Mouse (Mus musculus) heart, embryonic 13.5 days (tissue): ENCODE results near the gene Snurf. TPM values are rescaled to one million over a fixed set of nuclear protein-coding genes. Genes with fewer than 3 reads are reported as not detected.

Source experiments
- ATAC-seq: fragments of 200-750 bp; cut with Nextera tagmentation; 2 replicates; pipeline ENCODE4 v1.8.0; 2017; ENCODE audit warnings: moderate TSS enrichment; ENCODE audit not compliant: insufficient number of reproducible peaks, low FRiP score, low TSS enrichment; ENCODE audit errors: extremely low read depth
- H3K27ac ChIP-seq: fragments of 300-500 bp; sonication (generic); replicated peaks from 2 replicates; pipeline ENCODE4 v1.5.1; 2015; ENCODE audit warnings: moderate library complexity, mild to moderate bottlenecking, inconsistent platforms
- H3K27me3 ChIP-seq: fragments of 300-500 bp; sonication (generic); replicated peaks from 2 replicates; pipeline ENCODE4 v1.6.1; 2015; ENCODE audit warnings: mild to moderate bottlenecking, inconsistent platforms
- H3K36me3 ChIP-seq: fragments of 300-500 bp; sonication (generic); 2 replicates; pipeline ENCODE4 v1.6.1; 2015; ENCODE audit warnings: mild to moderate bottlenecking, inconsistent platforms
- H3K4me1 ChIP-seq: fragments of 300-500 bp; sonication (generic); 2 replicates; pipeline ENCODE4 v1.6.1; 2015; ENCODE audit warnings: inconsistent platforms
- H3K4me2 ChIP-seq: fragments of 300-500 bp; sonication (generic); 2 replicates; pipeline ENCODE4 v1.6.1; 2015; ENCODE audit warnings: inconsistent platforms, mild to moderate bottlenecking, moderate library complexity
- H3K4me3 ChIP-seq: fragments of 300-500 bp; sonication (generic); 2 replicates; pipeline ENCODE4 v1.5.1; 2015; ENCODE audit warnings: moderate library complexity, mild to moderate bottlenecking, inconsistent platforms
- H3K9ac ChIP-seq: fragments of 300-500 bp; sonication (generic); 2 replicates; pipeline ENCODE4 v1.6.1; 2015; ENCODE audit warnings: inconsistent platforms, mild to moderate bottlenecking, moderate library complexity
- H3K9me3 ChIP-seq: fragments of 300-500 bp; sonication (generic); 2 replicates; pipeline ENCODE4 v1.6.1; 2016; ENCODE audit warnings: inconsistent platforms
- WGBS: fragments of 180-500 bp; shearing (Covaris S2); methylation state at CpG from one replicate; pipeline ENCODE4 v1.1.7; 2015; ENCODE audit warnings: mixed read lengths; 5-methylcytosine and 5-hydroxymethylcytosine counted together
- polyA plus RNA-seq: library from polyadenylated mRNA; unstranded; fragments of >200 nt; fragmentation: Nextera tagmentation; extraction: Ambion mirVana; gene quantifications from 2 replicates; pipeline ENCODE4 v1.2.1, GENCODE M21; 2015

Snurf gene
- 43.0 and 50.4 TPM in 2 replicates for polyA plus RNA-seq

DNA sequence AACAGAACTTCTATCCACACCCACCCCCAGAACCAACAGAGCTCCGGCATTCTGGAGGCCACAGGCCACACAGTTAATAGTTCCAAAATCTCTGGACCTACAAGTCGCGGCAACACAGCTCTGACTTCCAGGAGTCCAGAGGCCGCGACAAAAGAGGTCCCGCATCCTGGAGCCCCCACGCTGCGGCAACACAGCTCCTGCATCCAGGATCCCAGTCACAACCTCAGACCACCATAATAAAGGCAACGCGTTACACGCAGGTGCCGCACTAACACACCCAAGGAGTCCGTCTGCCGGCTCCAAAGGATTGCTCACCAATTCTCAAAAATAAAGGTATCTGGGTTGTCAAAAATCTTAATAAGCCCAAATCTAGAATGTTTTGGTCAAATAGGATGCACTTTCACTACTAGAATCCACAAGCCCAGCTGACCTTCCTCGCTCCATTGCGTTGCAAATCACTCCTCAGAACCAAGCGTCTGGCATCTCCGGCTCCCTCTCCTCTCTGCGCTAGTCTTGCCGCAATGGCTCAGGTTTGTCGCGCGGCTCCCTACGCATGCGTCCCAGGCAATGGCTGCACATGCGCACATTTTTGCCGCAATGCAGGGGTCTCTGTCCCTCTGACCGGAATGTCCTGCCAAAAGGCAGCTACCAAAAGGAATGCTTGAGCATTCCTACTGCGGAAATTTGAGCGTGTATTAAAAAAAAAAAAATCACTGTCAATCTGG is at the start of gene Snurf, which contains the start of gene Gm38393:
TSS of gene Snurf (minus strand) at position 444 of the 725 bp plus-strand sequence.
TSS of gene Gm38393 (minus strand) at position 459 of the 725 bp plus-strand sequence.
- Histone ChIP-seq H3K27me3 (no peaks in the 10 kb centered on the region), H3K4me3 (peak within 1 kb of the TSS; percentile 68), H3K9ac (peak within 1 kb of the TSS; percentile 83), H3K36me3 (no peaks in the 10 kb centered on the region), H3K27ac (peak within 1 kb of the TSS; percentile 50), H3K4me1 (no peaks in the 10 kb centered on the region), H3K9me3 (peaks cover 30% of the 10 kb centered on the region), H3K4me2 (peak within 1 kb of the TSS; percentile 72)
- no peak for ATAC-seq
- WGBS: 43% methylated on average over 30 of the region's 30 CpGs

DNA sequence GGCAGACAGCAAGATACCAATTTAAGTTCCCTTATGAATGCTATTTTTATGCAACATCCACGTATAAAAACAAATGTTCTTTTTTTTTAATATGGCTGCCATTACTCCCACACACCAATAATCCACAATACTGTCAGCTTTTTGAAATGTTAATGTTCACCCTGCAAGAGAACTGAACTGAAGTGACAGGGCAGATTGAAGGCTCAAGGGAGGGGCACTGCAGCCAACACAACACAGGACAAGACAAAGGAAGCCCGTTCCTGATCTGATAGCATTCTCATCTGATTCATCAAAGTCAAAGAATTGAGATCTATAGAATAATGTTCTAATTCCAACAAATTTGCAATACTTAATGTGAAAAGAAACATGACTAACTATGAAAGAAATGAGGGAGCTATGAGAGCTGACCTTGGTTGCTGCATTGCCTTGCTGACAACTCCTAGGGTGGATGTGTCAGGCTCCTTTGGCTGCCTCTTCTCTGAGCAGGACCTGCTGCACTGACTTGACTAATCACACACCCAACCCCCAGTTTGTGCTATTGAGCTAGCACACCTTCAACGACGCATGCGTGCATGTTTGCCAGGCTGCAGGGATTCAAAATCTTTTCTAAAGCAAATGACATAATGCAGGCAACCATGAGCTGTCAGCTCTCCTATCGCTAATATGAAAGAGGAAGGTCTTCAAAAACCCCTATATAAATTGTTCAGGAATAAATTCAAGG is 42.8 kb upstream of the Snurf start:
- no peak overlapping the region for H3K27ac ChIP-seq
- H3K9me3 ChIP-seq: no peaks in the 10 kb centered on the region
- no peaks in the 10 kb centered on the region for H3K27me3 ChIP-seq
- 60% methylated on average over 6 of the region's 6 CpGs for WGBS
- ATAC-seq: no peak
- H3K36me3 ChIP-seq: no peaks in the 10 kb centered on the region
- H3K9ac ChIP-seq: no peak overlapping the region
- H3K4me2 ChIP-seq: no peak overlapping the region
- no peak overlapping the region for H3K4me3 ChIP-seq
- H3K4me1 ChIP-seq: no peaks in the 10 kb centered on the region

DNA sequence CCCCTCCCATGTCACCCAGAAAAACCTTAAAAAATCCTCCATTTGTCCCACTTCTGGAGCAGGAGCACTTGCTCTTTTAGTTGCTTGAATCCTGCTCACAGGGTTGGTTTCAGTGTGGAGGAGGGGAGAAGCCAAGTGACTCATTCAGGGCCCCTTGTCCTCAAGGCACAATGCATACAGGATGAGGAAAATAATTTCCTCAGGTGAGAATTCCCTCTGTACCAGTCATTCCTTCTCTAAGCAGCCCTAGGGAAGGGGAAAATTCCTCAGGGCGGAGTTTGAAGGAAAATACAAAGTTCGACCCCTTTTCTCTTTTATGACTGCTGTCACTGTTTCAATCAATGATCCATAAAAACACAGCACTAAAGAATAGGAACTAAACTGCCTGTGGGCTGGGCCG is 8.3 kb upstream of the Snurf start:
- no peak overlapping the region for H3K27ac ChIP-seq
- H3K4me3 ChIP-seq: no peak overlapping the region
- no peaks in the 10 kb centered on the region for H3K36me3 ChIP-seq
- no peak overlapping the region for H3K4me2 ChIP-seq
- 0 out of 2 replicates have a peak, but pooled peaks cover 3% of the 10 kb centered on the region for H3K9me3 ChIP-seq
- WGBS: 73% methylated on average over 3 of the region's 3 CpGs
- no peaks in the 10 kb centered on the region for H3K27me3 ChIP-seq
- no peak for ATAC-seq
- H3K9ac ChIP-seq: no peak overlapping the region
- H3K4me1 ChIP-seq: no peaks in the 10 kb centered on the region

DNA sequence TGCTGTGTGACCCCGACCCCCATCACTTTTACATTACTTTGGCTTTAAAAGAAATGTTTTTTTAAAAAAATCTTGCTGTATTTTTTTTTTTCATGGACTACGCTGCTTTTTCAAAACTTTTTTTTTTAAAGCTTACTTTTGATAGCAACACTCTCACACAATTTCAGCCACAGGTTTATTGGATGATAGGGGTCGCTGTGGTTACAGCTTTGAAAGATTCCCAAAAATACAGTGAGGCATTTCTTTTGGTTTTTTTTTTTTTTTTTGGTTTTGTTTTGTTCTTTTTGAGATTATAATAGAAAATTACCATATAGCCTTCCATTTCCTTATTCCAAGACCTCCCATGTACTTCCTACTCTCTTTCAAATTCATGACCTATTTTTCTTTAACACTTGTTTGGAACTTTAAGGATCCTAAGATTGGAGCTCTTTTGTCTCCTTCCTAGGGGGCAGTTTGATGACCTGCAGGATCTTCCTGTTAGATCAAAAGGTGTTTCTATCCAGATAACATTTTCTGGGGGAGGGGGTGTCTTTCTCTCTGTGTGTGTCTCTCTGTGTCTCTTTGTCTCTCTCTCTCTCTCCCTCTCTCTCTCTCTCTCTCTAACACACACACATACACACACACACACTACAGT is 3.0 kb upstream of the Snurf start:
- Histone ChIP-seq H3K27ac (no peak overlapping the region), H3K4me1 (no peaks in the 10 kb centered on the region), H3K9me3 (peaks cover 27% of the 10 kb centered on the region), H3K27me3 (no peaks in the 10 kb centered on the region), H3K4me3 (no peak overlapping the region), H3K9ac (no peak overlapping the region), H3K36me3 (no peaks in the 10 kb centered on the region), H3K4me2 (no peak overlapping the region)
- 34% methylated on average over 3 of the region's 3 CpGs for WGBS
- no peak for ATAC-seq

DNA sequence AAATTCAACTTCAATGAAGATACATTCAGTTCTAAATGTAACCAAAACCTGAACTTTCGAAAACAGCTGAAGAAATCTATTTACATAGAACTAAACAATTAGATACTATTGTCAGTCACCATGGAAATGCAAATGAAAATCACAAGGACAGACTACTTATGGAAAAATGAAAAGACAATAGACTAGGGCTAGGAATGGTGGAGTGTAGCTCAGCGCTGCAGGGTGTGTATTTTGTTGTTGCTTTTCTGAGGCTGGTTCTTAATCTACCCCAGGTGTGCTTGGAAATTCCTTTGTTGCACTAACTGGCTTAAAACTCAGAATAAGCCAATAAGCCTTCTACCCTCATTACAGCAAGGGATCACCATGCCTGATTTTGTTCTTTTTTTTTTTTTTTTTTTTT is 1.4 kb upstream of the Snurf start:
- Histone ChIP-seq H3K4me2 (no peak overlapping the region), H3K4me1 (no peaks in the 10 kb centered on the region), H3K27me3 (no peaks in the 10 kb centered on the region), H3K27ac (no peak overlapping the region), H3K36me3 (no peaks in the 10 kb centered on the region), H3K4me3 (no peak overlapping the region), H3K9me3 (peaks cover 30% of the 10 kb centered on the region), H3K9ac (no peak overlapping the region)
- WGBS: 59% methylated on average over 2 of the region's 2 CpGs
- no peak for ATAC-seq

DNA sequence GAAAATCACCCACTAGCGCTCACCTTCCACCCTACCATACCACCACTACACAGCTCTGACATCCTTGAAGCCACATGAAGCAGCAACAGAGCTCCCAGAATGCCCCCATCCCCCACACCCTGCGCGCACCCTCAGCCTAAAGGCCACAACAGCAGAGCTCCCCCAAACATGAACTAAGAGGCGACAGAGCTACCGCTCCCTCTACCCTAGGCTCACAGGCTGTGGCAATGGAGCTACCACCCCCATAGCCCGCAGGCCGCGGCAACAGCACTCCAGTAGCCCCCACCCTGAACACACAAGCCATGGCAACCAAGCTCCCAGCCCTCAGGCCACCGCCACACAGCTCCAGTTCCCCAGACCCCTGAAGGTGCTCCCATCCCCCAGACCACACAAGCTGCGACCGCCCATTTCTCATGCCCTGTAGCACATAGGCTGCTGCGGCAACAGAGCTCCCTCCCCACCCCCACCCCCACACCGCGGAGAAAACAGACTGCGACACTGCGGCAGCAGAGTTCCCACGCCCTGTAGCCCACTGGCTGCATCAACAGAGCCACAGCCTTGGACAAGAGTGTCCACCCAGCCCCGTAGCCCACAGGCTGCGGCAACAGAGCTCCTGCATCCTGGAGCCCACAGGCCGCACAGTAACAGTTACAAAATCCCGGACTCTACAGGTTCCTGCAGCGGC is 786 bp downstream of the Snurf start:
- Histone ChIP-seq H3K27me3 (no peaks in the 10 kb centered on the region), H3K4me1 (no peaks in the 10 kb centered on the region), H3K9ac (peak overlapping the region; percentile 83), H3K9me3 (peaks cover 30% of the 10 kb centered on the region), H3K27ac (peak overlapping the region; percentile 50), H3K36me3 (no peaks in the 10 kb centered on the region), H3K4me2 (peak overlapping the region; percentile 72), H3K4me3 (peak overlapping the region; percentile 68)
- ATAC-seq: peak; percentile 29; the same call in 1 of the 2 replicates
- WGBS: 50% methylated on average over 22 of the region's 22 CpGs

DNA sequence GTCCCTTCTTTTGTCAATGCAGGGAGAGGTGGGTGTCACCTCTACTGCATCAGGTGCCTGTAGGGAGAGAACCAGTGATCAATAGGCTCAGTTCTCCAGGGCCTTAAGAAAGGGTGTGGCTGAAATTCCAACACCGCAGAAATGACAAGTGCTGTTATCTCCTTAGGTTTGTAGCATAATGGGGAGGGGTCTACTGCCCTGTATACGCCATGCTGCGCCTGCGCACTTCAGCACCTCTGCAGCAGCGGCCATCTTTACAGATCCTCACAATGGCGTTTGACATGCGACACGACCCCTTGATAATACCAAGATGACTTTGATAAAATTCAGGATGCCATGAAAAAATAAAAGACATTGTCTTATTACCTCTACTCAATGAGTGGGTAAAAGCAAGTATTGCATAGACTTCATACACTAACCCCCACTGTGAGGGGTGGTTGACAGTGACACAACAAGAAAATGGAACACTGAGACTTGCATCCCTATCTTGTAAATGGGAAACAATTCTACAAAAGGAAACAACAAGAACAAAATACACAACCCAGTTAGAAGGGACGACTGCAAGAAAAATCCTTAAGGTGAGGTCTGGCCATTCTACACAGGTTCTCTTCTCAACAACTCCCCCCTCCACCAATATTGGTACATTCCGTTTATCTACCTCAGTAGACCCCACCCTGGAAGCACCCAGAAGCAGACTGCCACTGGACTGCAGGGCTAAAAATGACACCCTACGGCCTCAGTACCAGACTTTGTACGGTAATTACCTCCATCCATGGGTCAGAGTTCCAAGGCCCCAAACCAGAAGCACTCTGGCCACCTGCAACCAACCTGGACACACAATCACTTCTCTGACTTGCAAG is 1.6 kb downstream of the Snurf start:
- H3K36me3 ChIP-seq: no peaks in the 10 kb centered on the region
- ATAC-seq: peak; percentile 40; the same call in 1 of the 2 replicates
- no peaks in the 10 kb centered on the region for H3K4me1 ChIP-seq
- H3K4me3 ChIP-seq: peak overlapping the region; percentile 68
- 50% methylated on average over 12 of the region's 12 CpGs for WGBS
- H3K27me3 ChIP-seq: no peaks in the 10 kb centered on the region
- H3K4me2 ChIP-seq: peak overlapping the region; percentile 72
- H3K9me3 ChIP-seq: peaks cover 30% of the 10 kb centered on the region
- no peak overlapping the region for H3K27ac ChIP-seq
- H3K9ac ChIP-seq: peak overlapping the region; percentile 83

DNA sequence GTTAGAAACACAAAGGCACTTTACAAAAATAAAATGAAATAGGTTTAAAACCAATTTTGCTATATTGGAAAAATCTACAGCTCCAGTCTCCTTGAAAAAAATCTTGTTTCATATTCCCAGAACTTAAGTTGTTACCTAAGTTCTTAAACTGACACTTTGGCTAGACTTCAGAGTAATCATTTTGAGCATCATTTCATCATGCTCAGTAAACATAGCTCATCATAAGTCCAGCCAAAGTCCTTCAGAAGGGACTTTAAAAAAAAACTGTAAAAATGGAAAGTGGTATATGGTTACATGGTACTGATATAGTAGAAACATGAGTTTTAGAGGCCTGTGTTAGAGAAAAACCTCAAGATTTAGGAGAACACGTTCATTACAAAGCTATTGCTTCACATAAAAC is 26.2 kb downstream of the Snurf start:
- Histone ChIP-seq H3K4me3 (no peak overlapping the region), H3K27ac (no peak overlapping the region), H3K9me3 (no peaks in the 10 kb centered on the region), H3K4me1 (no peaks in the 10 kb centered on the region), H3K4me2 (no peak overlapping the region), H3K27me3 (no peaks in the 10 kb centered on the region), H3K9ac (no peak overlapping the region), H3K36me3 (peaks cover 13% of the 10 kb centered on the region)
- no peak for ATAC-seq
- 59% methylated on average over 1 of the region's 1 CpGs for WGBS
